Mouse (Mus musculus) induced T-regulatory cell, adult 2 months (primary cell): ENCODE data around the gene Akap2.
"Not testable (repeated sequence)": the region's sequence is repeated elsewhere in the genome, so short reads cannot be mapped to it uniquely, and the experiment has no call there.

Experiments used
- DNase-seq: peaks from one replicate; pipeline ENCODE4 v3.0.0-alpha.2; 2012; ENCODE audit warnings: low read depth

Gene Akap2

GRCm38 (mm10) chr4:57867454-57867853 lies 150.0 kb downstream of the Akap2 start:
- no peak for DNase-seq

- no peak for DNase-seq
Measured at GRCm38 (mm10) chr4:57879137-57879536, 161.7 kb downstream of the Akap2 start.

GRCm38 (mm10) chr4:57879804-57880357 lies 162.4 kb downstream of the Akap2 start:
- DNase-seq: peak; percentile 80

- DNase-seq: peak; percentile 16
Measured at GRCm38 (mm10) chr4:57883520-57884421, 166.3 kb downstream of the Akap2 start.

- DNase-seq: no peak
Measured at GRCm38 (mm10) chr4:57884511-57884910, 167.1 kb downstream of the Akap2 start.

- no peak for DNase-seq
Measured at GRCm38 (mm10) chr4:57885186-57885585, 167.7 kb downstream of the Akap2 start.

GRCm38 (mm10) chr4:57886066-57886887 lies 168.8 kb downstream of the Akap2 start:
- DNase-seq: peak; percentile 29

GRCm38 (mm10) chr4:57886888-57887230 lies 169.4 kb downstream of the Akap2 start:
- DNase-seq: no peak

GRCm38 (mm10) chr4:57888246-57888645 lies 170.8 kb downstream of the Akap2 start:
- no peak for DNase-seq

- DNase-seq: not testable (repeated sequence)
Measured at GRCm38 (mm10) chr4:57888978-57889377, 171.5 kb downstream of the Akap2 start.

GRCm38 (mm10) chr4:57889773-57890172 lies 172.3 kb downstream of the Akap2 start:
- DNase-seq: no peak

- DNase-seq: no peak
Measured at GRCm38 (mm10) chr4:57892001-57892586, 174.6 kb downstream of the Akap2 start.

GRCm38 (mm10) chr4:57895140-57895539 lies 177.7 kb downstream of the Akap2 start:
- DNase-seq: no peak

- DNase-seq: no peak
Measured at GRCm38 (mm10) chr4:57895902-57896301, 178.4 kb downstream of the Akap2 start.

- no peak for DNase-seq
Measured at GRCm38 (mm10) chr4:57896631-57897030, 179.2 kb downstream of the Akap2 start.

- peak; percentile 62 for DNase-seq
Measured at GRCm38 (mm10) chr4:57901210-57901609, 183.8 kb downstream of the Akap2 start.

GRCm38 (mm10) chr4:57902619-57903018 lies 185.2 kb downstream of the Akap2 start:
- no peak for DNase-seq

- DNase-seq: peak; percentile 77
Measured at GRCm38 (mm10) chr4:57904211-57904610, 186.8 kb downstream of the Akap2 start.

- DNase-seq: no peak
Measured at GRCm38 (mm10) chr4:57904638-57905037, 187.2 kb downstream of the Akap2 start.

- no peak for DNase-seq
Measured at GRCm38 (mm10) chr4:57906708-57907107, 189.3 kb downstream of the Akap2 start.

GRCm38 (mm10) chr4:57908860-57909259 lies 191.4 kb downstream of the Akap2 start:
- DNase-seq: no peak

GRCm38 (mm10) chr4:57913021-57913420 lies 195.6 kb downstream of the Akap2 start:
- no peak for DNase-seq
